Mouse (Mus musculus) G1E (cell line): ENCODE measurements around the gene P4ha3. TPM values are rescaled to one million over a fixed set of nuclear protein-coding genes. Genes with fewer than 3 reads are reported as not detected.
"Not testable (repeated sequence)": the region's sequence is repeated elsewhere in the genome, so short reads cannot be mapped to it uniquely, and the experiment has no call there.

ENCODE experiments used
- ATAC-seq: 2 replicates; pipeline ENCODE4 v1.8.0; 2016; ENCODE audit warnings: mild to moderate bottlenecking; ENCODE audit not compliant: insufficient number of reproducible peaks, poor library complexity, low FRiP score, severe bottlenecking; ENCODE audit errors: extremely low read depth
- DNase-seq: peaks from one replicate; pipeline ENCODE4 v3.0.0; 2012; ENCODE audit warnings: low spot score
- H3K27me3 ChIP-seq: 2 replicates; pipeline ENCODE4 v1.6.1; 2012; ENCODE audit warnings: mild to moderate bottlenecking, low read length, inconsistent platforms; ENCODE audit not compliant: insufficient read depth
- H3K36me3 ChIP-seq: replicated peaks from 2 replicates; pipeline ENCODE3; 2012; ENCODE audit warnings: mild to moderate bottlenecking, inconsistent platforms
- H3K4me1 ChIP-seq: 2 replicates; pipeline ENCODE4 v1.6.1; 2012; ENCODE audit warnings: low read depth, low read length, inconsistent platforms, mixed read lengths; ENCODE audit not compliant: insufficient read depth
- H3K4me3 ChIP-seq: 2 replicates; pipeline ENCODE4 v1.5.1; 2012; ENCODE audit warnings: low read depth, mild to moderate bottlenecking, inconsistent platforms, low read length, moderate library complexity, mixed read lengths
- H3K9me3 ChIP-seq: replicated peaks from 2 replicates; pipeline ENCODE4 v1.6.1; 2012; ENCODE audit warnings: inconsistent platforms
- CTCF ChIP-seq: IDR thresholded peaks from 2 replicates; pipeline ENCODE4 v1.5.1; 2012; ENCODE audit warnings: low read depth, low read length, inconsistent platforms, mixed read lengths
- GATA1 ChIP-seq: IDR thresholded peaks from 2 replicates; pipeline ENCODE4 v1.6.1; 2012; ENCODE audit warnings: borderline replicate concordance, low read length, inconsistent platforms, mixed read lengths
- GATA2 ChIP-seq: IDR thresholded peaks from 2 replicates; pipeline ENCODE4 v1.6.1; 2012; ENCODE audit warnings: low read depth, low read length, inconsistent platforms, borderline replicate concordance
- POLR2AphosphoS5 ChIP-seq: IDR thresholded peaks from 2 replicates; pipeline ENCODE4 v1.6.1; 2012; ENCODE audit warnings: low read depth, low read length, inconsistent platforms; ENCODE audit not compliant: insufficient replicate concordance
- TAL1 ChIP-seq: conservative IDR thresholded peaks from 2 replicates; pipeline ENCODE4 v1.6.1; 2012; ENCODE audit warnings: low read depth, low read length, inconsistent platforms, mixed read lengths
- polyA plus RNA-seq: library from polyadenylated mRNA; stranded (reverse); fragments of >175 nt; gene quantifications from 2 replicates; pipeline ENCODE4 v1.2.3, GENCODE M21; 2012
- total RNA-seq, 2 experiments: library from RNA; stranded (forward) in 1 of 2; stranded (reverse) in 1 of 2; fragments of 200-1000 nt in 1 of 2; fragments of >200 nt in 1 of 2; fragmentation: Nextera tagmentation in 1 of 2; gene quantifications; 2 replicates each; pipeline ENCODE4 v1.2.3; 2014 to 2017

Gene P4ha3
- total and polyA plus RNA-seq, 3 experiments: 0.16 TPM; not detected in 2

- no peaks in the 10 kb centered on the region for H3K4me1 ChIP-seq
- ATAC-seq: no peak
- H3K4me3 ChIP-seq: no peak overlapping the region
- DNase-seq: no peak
- H3K27me3 ChIP-seq: no peaks in the 10 kb centered on the region
- TF ChIP-seq TAL1 (no peak), GATA1 (no peak), GATA2 (no peak)
- no peaks in the 10 kb centered on the region for H3K9me3 ChIP-seq
- peaks cover 25% of the 10 kb centered on the region for H3K36me3 ChIP-seq
Observed at GRCm38 (mm10) chr7:100262350-100262749, 23.0 kb upstream of the P4ha3 start.

GRCm38 (mm10) chr7:100264934-100265333, 20.4 kb upstream of the P4ha3 start:
- not testable (repeated sequence) for H3K4me3 ChIP-seq, ATAC-seq, DNase-seq, H3K27me3 ChIP-seq, H3K9me3 ChIP-seq, H3K4me1 ChIP-seq
- H3K36me3 ChIP-seq: peaks cover 31% of the 10 kb centered on the region

GRCm38 (mm10) chr7:100272369-100272768, 13.0 kb upstream of the P4ha3 start:
- Histone ChIP-seq H3K27me3 (no peaks in the 10 kb centered on the region), H3K4me3 (no peak overlapping the region), H3K36me3 (peaks cover 8% of the 10 kb centered on the region), H3K9me3 (no peaks in the 10 kb centered on the region), H3K4me1 (no peaks in the 10 kb centered on the region)
- no peak for TF ChIP-seq TAL1
- no peak for TF ChIP-seq CTCF
- TF ChIP-seq POLR2AphosphoS5: no peak
- TF ChIP-seq GATA1: no peak
- TF ChIP-seq GATA2: no peak
- ATAC-seq (no peak), DNase-seq (no peak)

- no peak for TF ChIP-seq GATA1
- TF ChIP-seq GATA2: no peak
- no peak for TF ChIP-seq TAL1
- no peak for TF ChIP-seq CTCF
- TF ChIP-seq POLR2AphosphoS5: no peak
- no peaks in the 10 kb centered on the region for H3K4me1 ChIP-seq
- no peak for ATAC-seq
- H3K27me3 ChIP-seq: no peaks in the 10 kb centered on the region
- no peak overlapping the region for H3K4me3 ChIP-seq
- no peaks in the 10 kb centered on the region for H3K9me3 ChIP-seq
- DNase-seq: no peak
- H3K36me3 ChIP-seq: peaks cover 2% of the 10 kb centered on the region
Observed at GRCm38 (mm10) chr7:100274507-100274906, 10.8 kb upstream of the P4ha3 start.

- ATAC-seq (no peak), DNase-seq (no peak)
- TF ChIP-seq CTCF (peak; percentile 28; the same call in 1 of the 2 replicates), GATA2 (no peak)
- Histone ChIP-seq H3K36me3 (peaks cover 2% of the 10 kb centered on the region), H3K4me3 (no peak overlapping the region), H3K9me3 (no peaks in the 10 kb centered on the region), H3K4me1 (no peaks in the 10 kb centered on the region), H3K27me3 (0 out of 2 replicates have a peak, but pooled peaks cover 3% of the 10 kb centered on the region)
Observed at GRCm38 (mm10) chr7:100276397-100276796, 8.9 kb upstream of the P4ha3 start.

GRCm38 (mm10) chr7:100279803-100280202, 5.5 kb upstream of the P4ha3 start:
- Histone ChIP-seq H3K4me3 (no peak overlapping the region), H3K9me3 (no peaks in the 10 kb centered on the region), H3K4me1 (no peaks in the 10 kb centered on the region), H3K27me3 (peaks cover 7% of the 10 kb centered on the region; the same call in 1 of the 2 replicates), H3K36me3 (no peaks in the 10 kb centered on the region)
- TF ChIP-seq POLR2AphosphoS5 (no peak), GATA2 (no peak), CTCF (peak; percentile 66), TAL1 (no peak)
- DNase-seq (peak; percentile 10), ATAC-seq (no peak)

- DNase-seq (no peak), ATAC-seq (no peak)
- no peak overlapping the region for H3K4me3 ChIP-seq
- H3K4me1 ChIP-seq: no peaks in the 10 kb centered on the region; the same call in 1 of the 2 replicates
- no peaks in the 10 kb centered on the region for H3K36me3 ChIP-seq
- peaks cover 22% of the 10 kb centered on the region for H3K27me3 ChIP-seq
- no peaks in the 10 kb centered on the region for H3K9me3 ChIP-seq
- no peak for TF ChIP-seq CTCF
- TF ChIP-seq TAL1: no peak
- no peak for TF ChIP-seq POLR2AphosphoS5
- TF ChIP-seq GATA2: no peak
- TF ChIP-seq GATA1: no peak
Observed at GRCm38 (mm10) chr7:100281596-100281995, 3.7 kb upstream of the P4ha3 start.

- no peaks in the 10 kb centered on the region for H3K9me3 ChIP-seq
- TF ChIP-seq GATA2: no peak
- no peak for TF ChIP-seq TAL1
- no peak for TF ChIP-seq GATA1
- TF ChIP-seq CTCF: no peak
- TF ChIP-seq POLR2AphosphoS5: no peak
- H3K4me1 ChIP-seq: no peaks in the 10 kb centered on the region; the same call in 1 of the 2 replicates
- H3K4me3 ChIP-seq: no peak overlapping the region
- ATAC-seq: no peak
- H3K36me3 ChIP-seq: no peaks in the 10 kb centered on the region
- no peak for DNase-seq
- peaks cover 30% of the 10 kb centered on the region for H3K27me3 ChIP-seq
Observed at GRCm38 (mm10) chr7:100283298-100283697, 2.0 kb upstream of the P4ha3 start.
